7 mouse cellular contexts compared by ENCODE assay signal in the genomic region with DNA sequence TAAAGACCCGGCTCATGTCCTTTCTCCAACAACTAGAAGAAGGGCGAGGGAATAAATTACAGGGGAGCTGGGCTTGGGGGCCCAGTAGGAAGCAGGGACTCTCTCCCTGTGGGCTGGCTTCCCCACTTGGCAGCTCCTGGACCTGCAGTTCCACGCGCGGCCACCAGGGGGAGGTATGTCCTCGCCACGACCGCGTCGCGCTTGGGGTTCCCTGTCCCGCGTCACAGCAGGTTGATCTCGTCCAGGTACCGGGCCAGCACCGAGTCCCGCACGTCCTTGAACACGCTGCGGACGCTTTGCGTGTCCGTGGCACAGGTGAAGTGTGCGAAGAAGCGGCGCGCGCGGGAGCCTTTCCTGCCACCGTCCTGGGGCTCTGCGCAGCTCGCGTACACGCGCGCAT. TPM values are rescaled to one million over a fixed set of nuclear protein-coding genes. Genes with fewer than 3 reads are reported as not detected.
DNase-seq lines count a peak whose midpoint lies in the region; ATAC-seq and TF ChIP-seq lines count a peak whose summit lies in the region.

No protein-coding gene starts in this region.

- peaks cover 12% of the 10 kb centered on the region for H3K27me3 ChIP-seq in embryonic facial prominence, embryonic 10.5 days (replicated peaks; ENCODE audit: low read depth, poor library complexity, severe bottlenecking)
- H3K27me3 ChIP-seq in limb, embryonic 13.5 days, result peaks cover 14% of the 10 kb centered on the region
- H3K27me3 ChIP-seq in midbrain, embryonic 15.5 days (replicated peaks), result peaks cover 5% of the 10 kb centered on the region; the same call in 1 of the 2 replicates
- H3K27me3 ChIP-seq in spleen, adult 2 months (ENCODE audit: control insufficient read depth, insufficient read depth, low read length), result no peaks in the 10 kb centered on the region

- H3K9me3 ChIP-seq in embryonic facial prominence, embryonic 10.5 days, result no peaks in the 10 kb centered on the region
- no peaks in the 10 kb centered on the region for H3K9me3 ChIP-seq in limb, embryonic 13.5 days
- no peaks in the 10 kb centered on the region for H3K9me3 ChIP-seq in midbrain, embryonic 15.5 days

- H3K9ac ChIP-seq in limb, embryonic 13.5 days, result peak overlapping the region; percentile 53; the same call in 1 of the 2 replicates
- peak overlapping the region; percentile 42 for H3K9ac ChIP-seq in midbrain, embryonic 15.5 days

- TF ChIP-seq POLR2A in spleen, adult 2 months (IDR thresholded peaks at IDR 0.05; ENCODE audit: low read depth, low read length), result no peak

- H3K4me2 ChIP-seq in limb, embryonic 13.5 days (replicated peaks), result peak overlapping the region; percentile 70
- peak overlapping the region; percentile 70 for H3K4me2 ChIP-seq in midbrain, embryonic 15.5 days

- H3K36me3 ChIP-seq in embryonic facial prominence, embryonic 10.5 days (replicated peaks), result no peaks in the 10 kb centered on the region
- H3K36me3 ChIP-seq in limb, embryonic 13.5 days, result no peaks in the 10 kb centered on the region
- no peaks in the 10 kb centered on the region for H3K36me3 ChIP-seq in midbrain, embryonic 15.5 days (replicated peaks)
- H3K36me3 ChIP-seq in spleen, adult 2 months (ENCODE audit: control insufficient read depth, insufficient read depth, low read length), result no peaks in the 10 kb centered on the region

- peaks cover 14% of the 10 kb centered on the region for H3K4me1 ChIP-seq in embryonic facial prominence, embryonic 10.5 days
- H3K4me1 ChIP-seq in limb, embryonic 13.5 days, result no peaks in the 10 kb centered on the region
- H3K4me1 ChIP-seq in midbrain, embryonic 15.5 days, result peaks cover 5% of the 10 kb centered on the region; the same call in 1 of the 2 replicates
- peaks cover 8% of the 10 kb centered on the region for H3K4me1 ChIP-seq in spleen, adult 2 months (ENCODE audit: control insufficient read depth, insufficient read depth, insufficient read length)

- H3K27ac ChIP-seq in embryonic facial prominence, embryonic 10.5 days (replicated peaks), result no peak overlapping the region; the same call in 1 of the 2 replicates
- H3K27ac ChIP-seq in limb, embryonic 13.5 days, result no peak overlapping the region
- no peak overlapping the region for H3K27ac ChIP-seq in midbrain, embryonic 15.5 days
- no peak overlapping the region for H3K27ac ChIP-seq in spleen, adult 2 months (ENCODE audit: insufficient read depth, low read length)

- DNase-seq in adrenal gland, postnatal 14 days, result peak; percentile 94
- DNase-seq in embryonic facial prominence, embryonic 10.5 days (ENCODE audit: low spot score), result peak; percentile 89
- peak; percentile 84 to 96 for DNase-seq in heart, adult 18-20 months
- peak; percentile 94 for DNase-seq in kidney, adult 18-20 months
- peak; percentile 46 to 88 for DNase-seq in spleen, adult 2 months (ENCODE audit: low read depth in 1 of 2, low spot score in 2 of 2)

- peak; percentile 15; the same call in 1 of the 2 replicates for ATAC-seq in limb, embryonic 13.5 days (ENCODE audit: low FRiP score, low read depth)
- ATAC-seq in midbrain, embryonic 15.5 days (replicated peaks), result peak; percentile 31; the same call in 1 of the 2 replicates

- 9% methylated on average over 36 of the region's 36 CpGs for WGBS in embryonic facial prominence, embryonic 10.5 days
- WGBS in limb, embryonic 13.5 days, result 9% methylated on average over 36 of the region's 36 CpGs
- 6% methylated on average over 36 of the region's 36 CpGs for WGBS in midbrain, embryonic 15.5 days
- 20% methylated on average over 36 of the region's 36 CpGs for WGBS in spleen, adult 2 months

- peak overlapping the region; percentile 52 for H3K4me3 ChIP-seq in embryonic facial prominence, embryonic 10.5 days
- peak overlapping the region; percentile 38 for H3K4me3 ChIP-seq in limb, embryonic 13.5 days
- H3K4me3 ChIP-seq in midbrain, embryonic 15.5 days, result peak overlapping the region; percentile 40
- H3K4me3 ChIP-seq in spleen, adult 2 months (ENCODE audit: extremely low read depth, insufficient read depth, insufficient read length), result no peak overlapping the region

- peak; percentile 98 for TF ChIP-seq CTCF in spleen, adult 2 months (IDR thresholded peaks at IDR 0.05; ENCODE audit: extremely low read depth, insufficient read depth, insufficient read length, insufficient replicate concordance)

RNA-seq across cellular contexts. Expression of gene S1pr4, which starts 2.7 kb away (rescaled TPM):
- 2.3 and 7.4 TPM in 2 replicates for total RNA-seq in adrenal gland, postnatal 14 days (2021)
- 0.28 and 0.51 TPM in 2 replicates for polyA plus RNA-seq in embryonic facial prominence, embryonic 10.5 days (2016; fragmentation: Nextera tagmentation; extraction: Ambion mirVana)
- total RNA-seq in heart, adult 18-20 months (2021), result 1 to 10 TPM; 1.2 to 2.8 TPM
- polyA plus RNA-seq in limb, embryonic 13.5 days (2015; fragmentation: Nextera tagmentation; extraction: Ambion mirVana), result 0.28 and 0.53 TPM in 2 replicates
- polyA plus RNA-seq in midbrain, embryonic 15.5 days (2015; fragmentation: Nextera tagmentation; extraction: Ambion mirVana), result 0.71 and 1.2 TPM in 2 replicates
- 127 and 168 TPM in 2 replicates for polyA plus RNA-seq in spleen, adult 2 months (2012; rRNA removed)

RNA-seq across cellular contexts. Expression of gene Ncln, which starts 6.5 kb away (rescaled TPM):
- 102 and 107 TPM in 2 replicates for total RNA-seq in adrenal gland, postnatal 14 days (2021)
- polyA plus RNA-seq in embryonic facial prominence, embryonic 10.5 days (2016; fragmentation: Nextera tagmentation; extraction: Ambion mirVana), result 85.2 and 94.3 TPM in 2 replicates
- total RNA-seq in heart, adult 18-20 months (2021), result 10 to 100 TPM; 61.9 to 64.3 TPM
- polyA plus RNA-seq in limb, embryonic 13.5 days (2015; fragmentation: Nextera tagmentation; extraction: Ambion mirVana), result 98.0 and 102 TPM in 2 replicates
- polyA plus RNA-seq in midbrain, embryonic 15.5 days (2015; fragmentation: Nextera tagmentation; extraction: Ambion mirVana), result 69.7 and 73.8 TPM in 2 replicates
- polyA plus RNA-seq in spleen, adult 2 months (2012; rRNA removed), result 198 and 259 TPM in 2 replicates

RNA-seq across cellular contexts. Expression of gene Celf5, which starts 20.1 kb away (rescaled TPM):
- total RNA-seq in adrenal gland, postnatal 14 days (2021), result 0.48 and 0.98 TPM in 2 replicates
- polyA plus RNA-seq in embryonic facial prominence, embryonic 10.5 days (2016; fragmentation: Nextera tagmentation; extraction: Ambion mirVana), result 1.2 and 2.3 TPM in 2 replicates
- total RNA-seq in heart, adult 18-20 months (2021), result under 1 TPM; 0.17 to 0.21 TPM
- polyA plus RNA-seq in limb, embryonic 13.5 days (2015; fragmentation: Nextera tagmentation; extraction: Ambion mirVana), result 1.6 TPM in 2 replicates
- 106 and 109 TPM in 2 replicates for polyA plus RNA-seq in midbrain, embryonic 15.5 days (2015; fragmentation: Nextera tagmentation; extraction: Ambion mirVana)
- polyA plus RNA-seq in spleen, adult 2 months (2012; rRNA removed), result 0.33 and 0.70 TPM in 2 replicates

RNA-seq across cellular contexts. Expression of gene Gna15, which starts 21.4 kb away (rescaled TPM):
- total RNA-seq in adrenal gland, postnatal 14 days (2021), result 0.85 and 1.9 TPM in 2 replicates
- polyA plus RNA-seq in embryonic facial prominence, embryonic 10.5 days (2016; fragmentation: Nextera tagmentation; extraction: Ambion mirVana), result 1.2 and 1.3 TPM in 2 replicates
- total RNA-seq in heart, adult 18-20 months (2021), result 1 to 10 TPM; 1.4 to 1.5 TPM
- polyA plus RNA-seq in limb, embryonic 13.5 days (2015; fragmentation: Nextera tagmentation; extraction: Ambion mirVana), result 1.6 and 1.9 TPM in 2 replicates
- 0.96 and 1.1 TPM in 2 replicates for polyA plus RNA-seq in midbrain, embryonic 15.5 days (2015; fragmentation: Nextera tagmentation; extraction: Ambion mirVana)
- polyA plus RNA-seq in spleen, adult 2 months (2012; rRNA removed), result 14.8 and 15.1 TPM in 2 replicates

RNA-seq across cellular contexts. Expression of gene Gna11, which starts 42.3 kb away (rescaled TPM):
- total RNA-seq in adrenal gland, postnatal 14 days (2021), result 65.0 and 67.2 TPM in 2 replicates
- polyA plus RNA-seq in embryonic facial prominence, embryonic 10.5 days (2016; fragmentation: Nextera tagmentation; extraction: Ambion mirVana), result 79.0 and 80.4 TPM in 2 replicates
- total RNA-seq in heart, adult 18-20 months (2021), result 10 to 100 TPM; 47.8 to 49.8 TPM
- polyA plus RNA-seq in limb, embryonic 13.5 days (2015; fragmentation: Nextera tagmentation; extraction: Ambion mirVana), result 89.8 and 89.9 TPM in 2 replicates
- polyA plus RNA-seq in midbrain, embryonic 15.5 days (2015; fragmentation: Nextera tagmentation; extraction: Ambion mirVana), result 100 and 101 TPM in 2 replicates
- polyA plus RNA-seq in spleen, adult 2 months (2012; rRNA removed), result 33.8 and 38.9 TPM in 2 replicates

Comparison
In these comparisons a context has a peak if more than half of its experiments do, and no peak if none do; other contexts are left out.
1. RNA of gene S1pr4, which starts 2.7 kb away (polyA plus RNA-seq): 127 to 168 TPM in spleen, adult 2 months; 0.71 to 1.2 TPM in midbrain, embryonic 15.5 days, 0.28 to 0.53 TPM in limb, embryonic 13.5 days and 0.28 to 0.51 TPM in embryonic facial prominence, embryonic 10.5 days; every median in the first group is over 10 times any median in the second.
2. RNA of gene Celf5, which starts 20.1 kb away (polyA plus RNA-seq): 106 to 109 TPM in midbrain, embryonic 15.5 days; 1.2 to 2.3 TPM in embryonic facial prominence, embryonic 10.5 days, 1.6 TPM in limb, embryonic 13.5 days and 0.33 to 0.70 TPM in spleen, adult 2 months; every median in the first group is over 10 times any median in the second.
3. Peak in every context shown above with its lines, with median percentiles within 50 percentile points of each other: DNase-seq.